Mouse (Mus musculus) layer of hippocampus, postnatal 14 days (tissue): ENCODE results near the gene P4ha1. TPM values are rescaled to one million over a fixed set of nuclear protein-coding genes. Genes with fewer than 3 reads are reported as not detected.
"Not testable (repeated sequence)": the region's sequence is repeated elsewhere in the genome, so short reads cannot be mapped to it uniquely, and the experiment has no call there.

ENCODE experiments used
- DNase-seq, 2 experiments: peaks; one replicate each; pipeline ENCODE4 v3.0.0; 2021 to 2022; ENCODE audit warnings: low spot score in 2 of 2, mixed read lengths in 1 of 2
- long read RNA-seq, 2 experiments: library from polyadenylated mRNA; stranded (forward); transcript quantifications; one replicate each; pipeline ENCODE4 v2.0.0; 2021
- total RNA-seq, 2 experiments: library from RNA; stranded (reverse); gene quantifications; 2 replicates each; pipeline ENCODE4 v1.2.3; 2021

Gene P4ha1
- total RNA-seq, result 10 to 100 TPM; 33.5 to 39.5 TPM
- long read RNA-seq, experiment 1, full-length matches to known transcripts, result 27 of 28 reads
- long read RNA-seq, experiment 1, partial matches to known transcripts, result 0 of 28 reads
- long read RNA-seq, experiment 1, other reads (novel, unspliced or antisense), result 1 of 28 reads
- long read RNA-seq, experiment 2, full-length matches to known transcripts, result 33 of 39 reads
- long read RNA-seq, experiment 2, partial matches to known transcripts, result 4 of 39 reads
- long read RNA-seq, experiment 2, other reads (novel, unspliced or antisense), result 2 of 39 reads

DNA sequence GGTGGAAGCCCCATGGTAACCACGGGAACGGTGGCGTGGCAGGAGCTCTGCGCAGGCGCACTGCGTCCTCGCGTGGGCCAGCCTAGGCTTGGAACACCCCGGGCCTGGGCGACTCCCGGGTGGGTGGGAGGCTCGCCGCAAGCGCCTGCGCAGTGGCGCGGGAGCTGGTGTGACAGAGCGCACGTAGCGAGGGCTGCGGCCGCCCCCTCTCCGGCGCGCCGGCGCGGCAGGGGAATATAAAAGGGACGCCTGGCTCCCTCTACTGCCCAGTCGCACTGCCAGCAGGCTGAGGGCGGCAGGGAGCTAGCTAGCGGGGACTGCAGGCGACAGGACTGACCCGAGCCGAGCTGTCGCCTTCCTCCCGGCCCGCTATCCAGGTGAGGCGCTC is at the start of gene P4ha1:
TSS of gene P4ha1 (plus strand) at position 197 of the 388 bp plus-strand sequence.
- peak; percentile 99 to 100 for DNase-seq

DNA sequence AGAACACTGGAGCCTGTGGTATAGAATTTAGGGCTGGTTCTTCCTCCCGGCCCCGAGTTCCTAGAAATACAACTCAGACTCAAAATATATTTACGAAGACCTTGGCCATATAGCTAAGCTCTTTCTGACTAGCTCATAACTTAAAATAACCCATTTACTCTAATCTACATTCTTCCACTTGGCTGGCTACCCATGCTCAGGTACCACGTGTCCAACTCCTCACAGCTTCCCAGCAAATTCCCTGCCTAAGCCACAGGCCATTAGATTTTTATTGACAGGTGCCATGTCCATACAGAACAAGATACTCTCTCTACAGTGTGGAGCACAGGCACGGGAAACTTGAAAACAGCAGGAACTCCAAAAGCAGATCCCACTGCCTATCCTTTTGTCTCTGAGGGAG is 47.4 kb upstream of the P4ha1 start:
- DNase-seq, result no peak

DNA sequence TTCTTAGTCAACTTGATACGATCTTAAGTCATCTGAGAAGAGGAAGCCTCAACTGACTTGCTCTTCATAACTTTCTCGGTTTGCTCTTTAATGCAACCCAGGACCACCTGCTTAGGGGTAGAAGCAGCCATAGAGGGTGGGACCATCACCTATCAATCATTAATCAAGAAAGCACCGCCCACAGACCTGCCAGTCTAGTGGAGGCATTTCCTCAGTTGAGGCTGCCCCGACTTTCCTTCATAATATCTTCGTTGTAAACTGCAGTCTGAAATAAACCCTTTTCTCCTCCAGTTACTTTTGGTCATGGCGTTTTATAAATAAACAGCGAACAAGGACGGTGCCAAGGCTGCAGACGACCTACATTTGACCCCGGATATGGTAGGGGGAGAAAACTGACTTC is 46.0 kb upstream of the P4ha1 start:
- DNase-seq, result no peak

DNA sequence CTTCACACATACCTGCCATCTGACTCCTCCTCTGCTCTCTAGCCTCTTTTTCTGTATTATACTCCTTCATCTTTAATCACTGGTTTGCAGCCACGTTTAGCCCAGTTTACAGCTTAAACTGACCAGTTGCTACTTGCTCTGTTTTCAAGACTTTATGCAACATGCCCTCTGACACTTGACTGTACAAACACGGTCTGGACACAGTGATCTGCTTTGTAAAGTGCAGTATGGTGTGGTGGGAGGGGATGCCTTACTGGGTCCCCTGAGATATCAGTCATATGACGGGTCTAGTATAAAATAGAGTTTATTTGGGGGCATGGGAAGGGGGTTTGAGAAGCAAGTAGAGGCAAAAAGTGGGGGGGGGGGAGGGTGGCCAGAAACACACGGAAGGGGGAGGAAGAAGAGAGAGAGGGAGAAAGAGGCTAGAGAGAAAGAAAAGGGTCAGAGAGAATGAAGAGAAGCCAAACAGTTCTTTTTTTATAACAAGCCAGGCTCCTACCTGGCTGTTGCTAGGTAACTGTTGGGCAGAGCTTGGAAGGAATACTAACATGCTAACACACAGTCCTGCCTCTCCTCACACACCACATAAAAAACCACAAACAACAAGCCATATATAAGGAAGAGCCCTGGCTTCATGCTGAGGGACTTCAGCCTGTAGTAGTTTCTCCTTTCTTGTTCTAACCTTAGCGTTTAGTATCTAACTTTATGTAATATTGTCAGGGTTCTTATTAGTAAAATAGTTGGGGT is 45.2 kb upstream of the P4ha1 start:
- no peak for DNase-seq

DNA sequence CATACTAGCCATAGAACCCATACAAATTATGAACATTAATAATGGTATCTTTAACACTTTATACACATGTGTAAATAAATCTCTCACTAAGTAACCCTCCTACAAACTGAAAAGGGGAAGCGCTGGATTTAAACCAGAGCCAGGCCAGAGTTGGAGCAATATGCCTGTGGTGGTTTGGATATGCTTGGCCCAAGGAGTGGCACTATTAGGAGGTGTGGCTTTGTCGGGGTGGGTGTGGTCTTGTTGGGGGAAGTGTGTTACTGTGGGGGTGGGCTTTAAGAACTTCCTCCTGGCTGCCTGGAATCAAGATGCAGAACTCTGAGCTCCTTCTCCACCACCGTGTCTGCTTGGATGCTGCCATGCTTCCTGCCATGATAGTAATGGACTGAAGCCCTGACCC is 39.9 kb upstream of the P4ha1 start:
- DNase-seq, result no peak

DNA sequence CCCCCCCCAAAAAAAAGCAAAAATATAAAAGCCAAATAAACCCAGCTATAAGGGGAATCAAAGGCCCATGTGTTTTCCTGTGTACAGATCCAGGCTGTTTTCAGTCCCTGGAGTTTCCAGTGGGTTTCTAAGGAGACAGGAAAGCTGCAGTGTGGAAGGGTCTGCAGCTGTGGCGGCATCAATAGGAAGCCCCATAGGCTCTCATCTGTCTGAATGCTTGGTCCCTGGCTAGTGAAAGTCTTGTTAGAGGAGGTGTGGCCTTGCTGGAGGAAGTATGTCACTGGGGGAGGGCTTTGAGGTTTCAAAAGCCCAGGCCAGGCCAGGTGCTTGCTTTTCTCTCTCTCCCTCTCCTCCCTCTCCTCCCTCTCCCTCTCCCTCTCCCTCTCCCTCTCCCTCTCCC is 39.3 kb upstream of the P4ha1 start:
- DNase-seq, result peak in 1 of 2 experiments; percentile 30

DNA sequence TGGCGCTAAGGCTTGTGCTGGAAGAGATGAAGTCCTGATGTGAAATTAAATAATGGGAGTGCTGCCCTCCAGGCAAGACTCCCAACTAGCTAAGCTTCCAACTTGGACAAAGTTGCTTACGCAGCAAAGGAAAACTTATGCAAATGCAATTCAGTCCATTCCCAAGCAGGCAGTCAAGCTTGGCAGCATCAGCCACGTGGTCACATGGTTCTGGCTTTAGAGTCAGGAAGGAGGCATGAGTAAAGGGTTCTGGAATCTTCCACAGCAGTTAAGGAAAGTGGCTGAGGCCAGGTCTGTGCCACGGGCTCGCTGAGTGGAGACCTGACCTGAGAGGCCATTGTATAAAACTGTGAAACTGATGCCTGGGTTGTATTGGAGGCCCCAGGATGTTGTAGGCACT is 37.6 kb upstream of the P4ha1 start:
- DNase-seq, result peak; percentile 26 to 55

DNA sequence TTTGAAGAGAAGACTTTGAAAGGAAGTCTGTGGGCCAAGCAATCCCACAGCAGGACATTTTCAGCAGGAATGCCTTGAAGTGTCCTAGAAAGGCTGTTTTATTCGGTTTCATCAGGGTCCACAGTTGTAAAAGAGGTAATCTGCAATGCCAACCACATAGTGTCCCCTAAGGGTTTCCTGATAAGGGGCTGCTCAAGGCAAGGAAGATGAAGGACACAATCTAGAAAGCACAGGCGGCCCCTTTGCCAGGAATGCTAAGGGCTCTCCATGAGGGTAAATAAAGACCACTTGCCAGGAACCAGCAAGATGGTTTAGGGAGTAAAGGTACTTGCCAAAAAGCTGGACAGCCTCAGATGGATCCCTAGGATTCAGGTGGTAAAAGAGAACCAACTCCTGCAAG is 35.8 kb upstream of the P4ha1 start:
- DNase-seq, result no peak

DNA sequence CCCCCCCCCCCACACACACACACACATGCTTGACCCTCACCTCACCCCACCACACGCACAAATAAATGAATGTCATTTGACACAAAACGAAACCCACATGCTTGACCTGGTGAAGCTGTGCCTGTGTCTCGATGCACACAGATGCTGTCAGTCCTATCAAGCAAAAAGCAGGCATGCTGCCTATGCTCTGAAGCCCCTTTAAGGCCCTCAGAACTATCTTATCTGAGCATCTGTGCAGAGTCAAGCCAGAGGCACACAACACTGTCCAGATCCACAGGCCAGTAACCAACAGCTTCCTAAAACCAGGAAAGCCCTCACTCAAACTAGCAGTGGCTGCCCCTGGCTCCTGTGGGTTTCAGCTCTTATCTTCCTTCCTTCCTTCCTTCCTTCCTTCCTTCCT is 35.4 kb upstream of the P4ha1 start:
- no peak for DNase-seq

DNA sequence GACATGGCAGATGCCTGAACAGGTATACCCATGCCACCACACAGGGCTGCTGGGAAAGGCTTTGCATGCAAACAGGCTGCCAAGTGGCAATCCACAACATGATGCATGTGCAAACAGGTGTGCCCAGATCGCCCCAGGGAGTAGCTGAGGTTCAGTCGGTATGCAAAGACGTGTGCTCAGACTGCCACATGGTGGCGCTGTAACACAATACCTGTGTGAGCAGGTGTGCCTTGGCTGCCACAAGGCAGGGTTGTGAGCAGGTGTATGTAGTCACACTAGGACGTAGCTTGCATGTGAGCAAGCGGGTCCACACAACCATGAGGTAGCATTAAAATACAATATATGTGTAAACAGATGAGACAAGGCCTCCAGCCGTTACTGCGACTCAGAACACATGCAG is 34.0 kb upstream of the P4ha1 start:
- no peak for DNase-seq

DNA sequence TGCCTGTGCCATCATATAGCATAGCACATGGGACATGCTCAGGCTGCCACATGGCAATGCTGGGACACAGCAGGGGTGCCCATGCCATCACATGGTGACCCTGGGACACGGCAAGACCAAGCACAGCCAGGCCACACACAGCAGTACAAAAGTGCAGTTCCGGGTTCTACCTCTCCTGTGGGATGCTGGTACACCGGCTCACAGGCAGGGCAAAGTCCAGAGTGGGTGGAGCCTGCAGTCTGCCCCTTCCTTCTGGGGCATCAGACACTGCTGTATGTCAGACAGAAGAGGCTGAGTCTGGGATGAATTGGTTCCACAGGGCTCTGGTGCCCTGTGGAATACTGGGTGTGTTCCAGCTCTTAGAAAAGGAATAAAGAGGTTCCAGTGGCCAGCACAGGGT is 31.6 kb upstream of the P4ha1 start:
- no peak for DNase-seq

DNA sequence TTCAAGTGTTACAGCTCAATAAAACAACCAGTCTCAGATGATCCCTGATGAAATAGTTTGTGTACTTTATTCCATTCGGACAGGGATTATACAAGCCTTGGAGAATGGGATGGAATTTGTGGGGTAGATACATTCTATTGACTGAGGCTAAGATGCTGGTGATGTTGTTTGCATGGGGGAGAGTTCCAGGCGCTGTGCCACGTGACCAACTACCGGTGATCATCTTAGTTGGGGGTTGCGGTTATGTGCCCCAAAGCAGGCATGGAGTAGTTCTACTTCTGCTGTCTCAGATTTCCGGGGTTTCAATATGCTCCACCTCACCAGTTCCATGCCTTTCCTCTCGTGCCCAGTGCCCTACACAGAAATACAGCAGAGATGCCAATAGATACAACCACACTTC is 31.0 kb upstream of the P4ha1 start:
- no peak for DNase-seq

DNA sequence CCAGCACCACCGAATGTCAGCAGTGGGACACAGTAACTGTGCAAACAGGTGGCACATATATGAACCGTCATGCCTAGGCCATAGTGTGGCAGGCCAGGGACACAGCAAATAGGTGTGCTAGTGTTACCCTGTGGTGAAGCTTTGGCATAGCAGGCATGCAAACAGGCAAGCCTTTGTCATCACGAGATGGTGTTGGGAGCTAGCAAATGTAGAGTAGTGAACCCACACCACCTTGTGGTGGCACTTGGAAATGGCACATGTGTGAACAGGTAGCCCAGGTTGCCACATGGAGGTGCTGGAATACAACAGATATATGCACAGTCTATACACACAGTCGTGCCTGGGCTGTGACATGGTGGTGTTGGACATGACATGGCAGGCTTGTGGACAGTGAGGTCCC is 30.5 kb upstream of the P4ha1 start:
- peak; percentile 89 to 91 for DNase-seq

DNA sequence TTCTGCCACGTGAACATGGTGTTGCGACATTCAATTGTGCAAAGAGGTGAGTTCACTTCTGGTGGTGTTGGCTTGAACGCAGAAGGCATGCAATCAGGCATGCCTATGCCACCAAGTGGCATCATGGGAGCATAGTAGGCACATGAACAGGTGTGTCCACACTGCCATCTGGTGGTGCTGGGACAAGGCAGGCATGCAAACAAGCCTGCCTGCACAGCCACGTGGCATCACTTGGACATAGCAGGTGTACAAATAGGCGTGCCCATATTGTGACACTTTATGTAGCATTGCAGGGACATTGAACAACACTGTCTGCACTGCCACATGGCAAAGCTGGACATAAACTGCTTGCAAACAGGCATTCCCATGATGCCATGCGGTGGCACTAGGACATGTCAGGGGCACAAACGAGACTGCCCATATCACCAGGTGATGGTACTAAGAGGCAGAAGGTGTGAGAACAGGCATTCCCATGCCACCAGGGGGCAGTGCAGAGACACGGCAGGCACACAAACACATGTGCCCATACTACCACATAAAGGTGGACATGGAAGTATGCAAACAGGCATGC is 27.8 kb upstream of the P4ha1 start:
- peak; percentile 58 to 70 for DNase-seq

DNA sequence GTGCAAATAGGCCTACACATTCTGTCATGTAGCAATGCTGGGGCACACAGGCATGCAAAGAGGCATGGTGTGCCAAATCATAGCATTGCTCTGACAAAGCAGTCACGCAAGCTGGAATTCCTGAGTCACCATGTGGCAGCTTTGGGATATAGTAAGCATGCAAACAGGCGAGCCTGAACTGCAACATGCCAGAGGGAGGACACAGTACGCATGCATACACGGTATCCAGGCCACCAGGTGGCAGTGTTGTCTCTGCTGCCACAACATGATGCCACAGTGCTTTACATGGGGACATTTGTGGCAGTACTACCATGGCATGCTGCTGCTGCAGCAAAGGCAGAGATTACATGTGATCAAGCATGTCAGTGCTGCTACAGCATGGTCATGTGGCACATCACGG is 26.8 kb upstream of the P4ha1 start:
- peak; percentile 66 to 72 for DNase-seq

DNA sequence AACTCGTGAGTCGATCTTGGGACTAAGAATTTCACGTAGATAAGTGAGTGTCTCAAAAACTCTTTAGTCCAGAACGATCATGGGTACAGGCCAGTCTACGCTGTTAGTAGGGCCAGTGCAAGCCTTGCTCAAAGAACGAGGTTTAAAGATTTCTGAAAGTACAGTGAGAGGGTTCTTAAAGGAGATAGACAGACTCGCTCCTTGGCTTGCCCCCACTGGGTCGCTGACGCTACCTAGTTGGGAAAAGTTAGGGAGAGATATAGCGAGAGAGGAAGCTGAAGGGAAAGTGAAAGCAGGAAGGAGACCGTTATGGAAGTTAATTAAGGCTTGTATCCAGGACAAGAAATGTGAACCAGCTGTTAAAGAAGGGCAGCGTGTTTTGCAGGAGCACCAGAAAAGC is 20.4 kb upstream of the P4ha1 start:
- not testable (repeated sequence) for DNase-seq

DNA sequence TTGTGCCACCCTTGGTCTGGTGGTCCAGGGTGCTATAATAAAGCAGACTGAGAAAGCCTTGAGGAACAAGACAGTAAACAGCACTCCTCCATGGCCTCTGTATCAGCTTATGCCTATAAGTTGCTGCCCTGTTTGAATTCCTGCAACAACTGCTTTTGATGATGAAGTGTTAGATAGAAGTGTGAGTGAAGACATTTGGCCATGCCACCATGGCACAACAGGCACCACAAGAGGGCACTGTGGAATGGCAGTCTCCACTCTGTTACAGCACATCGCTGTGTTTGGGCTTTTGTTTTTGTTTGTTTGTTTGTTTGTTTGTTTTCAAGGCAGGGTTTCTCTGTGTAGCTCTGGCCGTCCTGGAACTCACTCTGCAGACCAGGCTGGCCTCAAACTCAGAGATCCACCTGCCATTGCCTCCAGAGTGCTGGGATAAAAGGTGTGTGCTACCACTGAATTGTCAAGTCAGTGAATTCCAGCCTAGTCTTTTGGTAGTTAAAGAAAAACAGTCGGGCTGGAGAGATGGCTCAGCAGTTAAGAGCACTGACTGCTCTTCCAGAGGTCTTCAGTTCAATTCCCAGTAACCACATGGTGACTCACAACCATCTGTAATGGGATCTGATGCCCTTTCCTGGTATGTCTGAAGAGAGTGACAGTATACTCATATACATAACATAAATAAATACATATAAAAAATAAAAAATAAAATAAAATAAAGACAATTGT is 13.9 kb upstream of the P4ha1 start:
- DNase-seq, result peak in 1 of 2 experiments; percentile 28

DNA sequence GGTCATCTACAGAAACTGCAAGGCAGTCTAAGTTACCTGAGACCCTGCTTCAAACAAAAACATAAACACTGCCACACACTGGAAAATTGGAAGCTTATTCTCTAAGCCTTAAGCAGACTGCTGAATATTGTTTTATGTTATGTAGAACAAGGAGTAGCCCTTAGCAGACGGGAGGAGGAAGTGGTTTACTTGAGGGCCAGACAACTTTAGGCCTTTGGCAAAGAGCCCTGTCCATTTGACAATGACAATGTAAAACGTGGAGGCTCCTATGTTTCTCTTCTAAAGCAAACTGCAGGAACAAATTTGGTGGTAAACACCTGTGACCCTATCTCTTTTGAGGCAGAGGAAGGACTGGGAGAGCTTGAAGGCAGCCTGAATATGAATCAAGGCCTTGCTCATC is 13.0 kb upstream of the P4ha1 start:
- no peak for DNase-seq

DNA sequence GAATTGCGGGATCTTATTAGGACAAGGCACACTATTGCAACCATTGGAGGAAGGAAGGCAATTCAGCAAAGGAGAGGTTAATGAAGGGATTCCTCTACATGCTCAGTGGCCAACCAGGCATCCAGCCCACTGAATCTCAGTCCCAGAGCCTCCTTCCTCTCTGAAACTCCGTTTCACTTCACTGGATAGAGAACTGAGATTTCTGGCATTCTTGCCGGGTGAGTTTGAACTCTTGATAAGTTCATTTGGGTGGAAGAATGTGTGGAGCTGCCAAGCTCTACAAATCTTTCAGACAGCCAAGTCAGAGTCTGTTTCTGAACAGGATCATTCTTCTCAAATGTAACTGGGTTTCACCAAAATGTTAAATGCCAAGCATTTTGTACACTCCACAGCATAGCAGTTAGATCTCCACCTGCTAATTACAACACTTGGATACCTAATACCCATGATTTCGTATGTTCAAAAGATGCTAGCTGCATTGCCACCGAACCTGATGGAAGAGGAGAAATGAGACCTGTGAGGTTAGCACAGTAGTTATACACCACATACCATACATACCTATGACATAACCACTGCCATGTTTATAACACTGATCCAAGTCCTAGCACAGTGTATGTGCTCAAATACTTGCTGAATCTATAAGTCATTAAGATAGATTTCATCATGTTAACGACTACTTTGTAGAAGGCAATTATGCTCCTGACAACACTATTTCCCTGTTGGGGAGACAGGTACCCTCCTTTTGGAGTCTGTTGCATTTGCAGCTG is 12.2 kb upstream of the P4ha1 start:
- no peak for DNase-seq

DNA sequence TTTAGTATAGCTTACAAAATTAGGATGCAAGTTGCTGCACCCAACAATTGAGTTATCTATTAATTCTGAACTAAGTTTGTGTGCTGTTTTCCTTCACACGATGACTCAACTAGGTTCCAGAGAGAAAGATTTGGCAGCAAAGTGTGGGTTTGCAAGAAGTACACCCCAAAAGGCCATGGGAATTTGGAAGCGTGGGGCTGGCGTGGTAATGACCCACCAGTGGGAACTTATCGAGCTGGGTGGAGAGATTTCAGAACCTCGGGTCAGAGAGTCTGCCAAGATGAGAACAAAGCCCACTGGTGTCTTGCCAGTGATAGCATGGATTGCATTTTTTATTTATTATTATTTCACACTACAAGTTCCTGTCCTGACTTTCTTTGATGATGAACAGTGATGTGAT is 11.2 kb upstream of the P4ha1 start:
- DNase-seq, result no peak

DNA sequence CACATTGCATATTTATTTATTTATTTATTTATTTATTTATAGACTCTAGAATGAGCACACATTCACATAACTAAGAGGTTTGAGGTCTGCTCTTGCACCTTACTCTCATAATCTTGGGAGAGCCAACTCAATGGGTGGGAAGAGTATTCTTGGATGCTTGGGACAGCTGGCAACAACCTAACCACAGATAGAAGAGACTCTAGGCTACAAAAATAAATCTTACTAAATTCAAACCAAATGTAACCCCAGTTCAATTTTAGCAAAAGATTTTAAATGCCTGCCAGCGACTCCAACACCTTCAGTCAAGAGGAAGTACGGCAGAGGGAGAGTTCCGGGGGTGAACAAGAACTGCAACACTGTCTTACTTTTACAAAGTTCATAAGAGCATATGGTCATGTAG is 2.0 kb upstream of the P4ha1 start:
- DNase-seq, result no peak
